Mouse (Mus musculus): ENCODE measurements around the gene Tns3.

- TF ChIP-seq POLR2A (IDR thresholded peaks at IDR 0.05; ENCODE audit: insufficient read length, low read depth) (no peak), CEBPB (IDR thresholded peaks at IDR 0.05; ENCODE audit: insufficient read depth, poor library complexity, severe bottlenecking) (no peak), TCF3 (IDR thresholded peaks at IDR 0.05; ENCODE audit: insufficient read length, low read depth) (no peak), E2F4 (IDR thresholded peaks at IDR 0.05; ENCODE audit: insufficient read depth) (no peak), MAX (IDR thresholded peaks at IDR 0.05; ENCODE audit: low read depth) (no peak), TCF12 (IDR thresholded peaks at IDR 0.05; ENCODE audit: insufficient read depth, poor library complexity, severe bottlenecking) (no peak), USF1 (IDR thresholded peaks at IDR 0.05; ENCODE audit: low read depth) (no peak)
These were observed 132.1 kb downstream of the Tns3 start for GRCm38 (mm10) chr11:8532112-8532747.
